24 mouse cellular contexts compared by ENCODE assay signal in the genomic region with DNA sequence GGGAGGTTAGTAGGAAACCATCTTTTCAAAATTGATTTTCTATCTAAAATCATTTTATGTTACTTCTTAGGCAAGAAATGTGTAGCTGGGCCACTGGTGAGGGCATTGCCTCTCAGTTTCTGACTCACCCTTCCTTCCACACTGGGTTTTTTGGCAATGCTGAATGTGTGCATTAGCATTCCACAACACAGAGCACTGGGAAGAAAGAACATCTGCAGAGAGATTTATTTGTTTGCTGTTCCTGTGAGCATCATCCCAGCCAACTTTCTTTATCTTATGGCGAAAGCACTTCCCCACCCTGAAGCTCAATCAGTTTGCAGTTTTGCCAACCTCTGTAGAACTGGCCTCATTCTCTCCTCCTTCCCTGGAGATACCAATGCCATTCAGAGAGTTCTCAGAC.
A peak's percentile ranks its signal among the peaks of the same experiment; 100 is the strongest.
DNase-seq lines count a peak whose midpoint lies in the region; ATAC-seq lines count a peak whose summit lies in the region.
"Had no signal": no experiment of that assay in that cellular context is flagged by ENCODE, and none has a peak within 500 bp of the region (broad histone marks: within the 10 kb centered on the region; RNA-seq: fewer than 3 reads in every experiment).

No protein-coding gene starts in this region.

- peak; percentile 66 for ATAC-seq in lung, embryonic 16.5 days (ENCODE audit: low read depth)
- no peak for ATAC-seq in limb, embryonic 15.5 days (ENCODE audit: insufficient number of reproducible peaks, low FRiP score, low TSS enrichment, low read depth)
- ATAC-seq: forebrain, embryonic 16.5 days; hindbrain, embryonic 16.5 days; intestine, postnatal 0 days; midbrain, embryonic 16.5 days had no signal

- H3K4me2 ChIP-seq in lung, embryonic 16.5 days (ENCODE audit: low read depth, low read length) = no peak overlapping the region
- no peak overlapping the region for H3K4me2 ChIP-seq in limb, embryonic 15.5 days
- H3K4me2 ChIP-seq: heart, embryonic 11.5 days; kidney, embryonic 15.5 days; neural tube, embryonic 13.5 days had no signal

- H3K27me3 ChIP-seq in lung, embryonic 16.5 days (ENCODE audit: control insufficient read depth, insufficient read depth, low read depth, low read length) = no peaks in the 10 kb centered on the region
- no peaks in the 10 kb centered on the region for H3K27me3 ChIP-seq in limb, embryonic 15.5 days
- H3K27me3 ChIP-seq: kidney, embryonic 15.5 days; neural tube, embryonic 13.5 days had no signal

- no peak overlapping the region for H3K27ac ChIP-seq in lung, embryonic 16.5 days (ENCODE audit: low read length)
- H3K27ac ChIP-seq in limb, embryonic 15.5 days = peak overlapping the region; percentile 8; the same call in 1 of the 2 replicates
- H3K27ac ChIP-seq: forebrain, embryonic 10.5 days; hindbrain, embryonic 10.5 days; kidney, embryonic 15.5 days; liver, embryonic 14.5 days; midbrain, embryonic 10.5 days; neural tube, embryonic 13.5 days had no signal

- no peaks in the 10 kb centered on the region for H3K36me3 ChIP-seq in lung, embryonic 16.5 days (ENCODE audit: control insufficient read depth, insufficient read depth, low read length)
- no peaks in the 10 kb centered on the region for H3K36me3 ChIP-seq in limb, embryonic 15.5 days
- H3K36me3 ChIP-seq: forebrain, embryonic 10.5 days; hindbrain, embryonic 10.5 days; kidney, embryonic 15.5 days; midbrain, embryonic 10.5 days; neural tube, embryonic 13.5 days had no signal

- peak; percentile 5 for DNase-seq in gastrocnemius, postnatal 25 days
- DNase-seq in gastrocnemius, postnatal 10 days = no peak
- DNase-seq in lung, postnatal 14 days = no peak
- peak; percentile 42 for DNase-seq in Muller cell, postnatal 12 days (ENCODE audit: inconsistent ontology term)
- no peak for DNase-seq in spleen, adult 18-20 months
- no peak for DNase-seq in heart, postnatal 4 days
- DNase-seq: adrenal gland, postnatal 10 days; cerebellum, adult 8-10 months; kidney, postnatal 4 days; thymus, postnatal 36 days had no signal

- H3K9me3 ChIP-seq in lung, embryonic 16.5 days (ENCODE audit: control insufficient read depth, low read length) = no peaks in the 10 kb centered on the region
- H3K9me3 ChIP-seq in limb, embryonic 15.5 days = no peaks in the 10 kb centered on the region
- H3K9me3 ChIP-seq: forebrain, embryonic 10.5 days; hindbrain, embryonic 10.5 days; kidney, embryonic 15.5 days; midbrain, embryonic 10.5 days; neural tube, embryonic 13.5 days had no signal

- H3K4me1 ChIP-seq in lung, embryonic 16.5 days (replicated peaks; ENCODE audit: control insufficient read depth, insufficient read depth, low read length) = peaks cover 5% of the 10 kb centered on the region
- peaks cover 12% of the 10 kb centered on the region; the same call in 1 of the 2 replicates for H3K4me1 ChIP-seq in limb, embryonic 15.5 days
- H3K4me1 ChIP-seq: hindbrain, embryonic 10.5 days; kidney, embryonic 15.5 days had no signal

- 40% methylated on average over 1 of the region's 1 CpGs for WGBS in lung, embryonic 16.5 days
- 56% methylated on average over 1 of the region's 1 CpGs for WGBS in limb, embryonic 15.5 days

- no peak overlapping the region for H3K9ac ChIP-seq in lung, embryonic 16.5 days (ENCODE audit: low read length)
- H3K9ac ChIP-seq in limb, embryonic 15.5 days = no peak overlapping the region
- H3K9ac ChIP-seq: kidney, embryonic 15.5 days; liver, embryonic 14.5 days; neural tube, embryonic 13.5 days had no signal

- no peak overlapping the region for H3K4me3 ChIP-seq in lung, embryonic 16.5 days (ENCODE audit: low read length)
- H3K4me3 ChIP-seq in limb, embryonic 15.5 days = no peak overlapping the region
- H3K4me3 ChIP-seq: forebrain, embryonic 10.5 days; hindbrain, embryonic 10.5 days; kidney, embryonic 15.5 days; midbrain, embryonic 10.5 days; myocyte; neural tube, embryonic 13.5 days had no signal

Comparison
In these comparisons a context has a peak if more than half of its experiments do, and no peak if none do; other contexts are left out.
1. DNase-seq: peak in gastrocnemius, postnatal 25 days (single experiment) and Muller cell, postnatal 12 days (single experiment); none in gastrocnemius, postnatal 10 days (single experiment), lung, postnatal 14 days (single experiment), spleen, adult 18-20 months (0 of 2) and heart, postnatal 4 days (single experiment).